Mouse (Mus musculus): ENCODE measurements at regions not wholly inside any gene's neighbourhood (a gene's known extent, or its start where the extent isn't known, plus 50 kb on each side); places are given as distances from the start of the nearest gene placed in this dataset.

- TF ChIP-seq POLR2A (IDR thresholded peaks at IDR 0.05; ENCODE audit: extremely low read depth, insufficient read depth, low read length) (no peak), CTCF (IDR thresholded peaks at IDR 0.05; ENCODE audit: extremely low read depth, insufficient read depth, low read length) (no peak)
Measured at GRCm38 (mm10) chr4:100616916-100617488, 138.4 kb downstream of the Ube2u start.
